ENCODE assay signal across 7 mouse cellular contexts in genomic region chr17:27027460-27028283, GRCm38 (mm10). TPM values are rescaled to one million over a fixed set of nuclear protein-coding genes. Genes with fewer than 3 reads are reported as not detected.
DNase-seq lines count a peak whose midpoint lies in the region; ATAC-seq and TF ChIP-seq lines count a peak whose summit lies in the region.

No protein-coding gene starts in this region.

- H3K9ac ChIP-seq in intestine, postnatal 0 days (ENCODE audit: low read depth, low read length) = peak overlapping the region; percentile 85
- peak overlapping the region; percentile 98 for H3K9ac ChIP-seq in lung, embryonic 14.5 days

- peak; percentile 59 for ATAC-seq in granulocyte monocyte progenitor cell, adult 5-6 weeks (replicated peaks; ENCODE audit: poor library complexity, severe bottlenecking)
- ATAC-seq in intestine, postnatal 0 days = peak; percentile 75
- peak; percentile 26; the same call in 1 of the 2 replicates for ATAC-seq in lung, embryonic 14.5 days (ENCODE audit: insufficient read depth)

- no peak; the same call in 1 of the 2 replicates for TF ChIP-seq POLR2A in small intestine, adult 2 months (IDR thresholded peaks at IDR 0.05; ENCODE audit: low read depth, low read length)

- peak; percentile 66 for DNase-seq in right cerebral cortex, postnatal 14 days
- DNase-seq in right cerebral cortex, adult 2 months (ENCODE audit: low spot score in 2 of 2) = no peak
- peak; percentile 47 for DNase-seq in c-Kit-negative CD71-positive TER-119-positive erythroid progenitor cells, embryonic 14.5 days (ENCODE audit: low read depth, low spot score)
- DNase-seq in lung, embryonic 14.5 days = peak; percentile 62

- H3K9me3 ChIP-seq in intestine, postnatal 0 days (ENCODE audit: control insufficient read depth) = no peaks in the 10 kb centered on the region
- H3K9me3 ChIP-seq in lung, embryonic 14.5 days (ENCODE audit: low read depth, low read length) = no peaks in the 10 kb centered on the region

- no peaks in the 10 kb centered on the region for H3K4me1 ChIP-seq in intestine, postnatal 0 days (replicated peaks; ENCODE audit: control insufficient read depth, insufficient read depth, low read length)
- peaks cover 5% of the 10 kb centered on the region; the same call in 1 of the 2 replicates for H3K4me1 ChIP-seq in lung, embryonic 14.5 days (ENCODE audit: insufficient read depth)
- H3K4me1 ChIP-seq in small intestine, adult 2 months (ENCODE audit: control insufficient read depth, insufficient read depth, insufficient read length, low read length) = peaks cover 18% of the 10 kb centered on the region

- H3K27ac ChIP-seq in intestine, postnatal 0 days (ENCODE audit: low read depth, low read length) = peak overlapping the region; percentile 91
- H3K27ac ChIP-seq in lung, embryonic 14.5 days (ENCODE audit: low read depth) = peak overlapping the region; percentile 84
- H3K27ac ChIP-seq in small intestine, adult 2 months (ENCODE audit: insufficient read depth, low read depth, low read length) = peak overlapping the region; percentile 96

- H3K4me2 ChIP-seq in intestine, postnatal 0 days (replicated peaks; ENCODE audit: low read depth) = peak overlapping the region; percentile 90
- peak overlapping the region; percentile 93 for H3K4me2 ChIP-seq in lung, embryonic 14.5 days

- H3K4me3 ChIP-seq in intestine, postnatal 0 days (ENCODE audit: low read depth, low read length) = peak overlapping the region; percentile 81
- H3K4me3 ChIP-seq in lung, embryonic 14.5 days (ENCODE audit: low read depth, low read length) = peak overlapping the region; percentile 75
- H3K4me3 ChIP-seq in small intestine, adult 2 months (ENCODE audit: low read depth, low read length) = peak overlapping the region; percentile 83

- peaks cover 29% of the 10 kb centered on the region for H3K36me3 ChIP-seq in intestine, postnatal 0 days (ENCODE audit: control insufficient read depth, insufficient read depth)
- peaks cover 29% of the 10 kb centered on the region for H3K36me3 ChIP-seq in lung, embryonic 14.5 days (ENCODE audit: insufficient read depth)
- H3K36me3 ChIP-seq in small intestine, adult 2 months (ENCODE audit: control insufficient read depth, insufficient read depth, low read length) = peaks cover 32% of the 10 kb centered on the region

- H3K27me3 ChIP-seq in intestine, postnatal 0 days (replicated peaks; ENCODE audit: control insufficient read depth, insufficient read depth, low read length) = no peaks in the 10 kb centered on the region
- no peaks in the 10 kb centered on the region for H3K27me3 ChIP-seq in lung, embryonic 14.5 days (ENCODE audit: insufficient read depth, low read length)
- H3K27me3 ChIP-seq in small intestine, adult 2 months (ENCODE audit: control insufficient read depth, insufficient read depth, low read length) = no peaks in the 10 kb centered on the region

- TF ChIP-seq CTCF in intestine, postnatal 0 days (IDR thresholded peaks at IDR 0.05; ENCODE audit: low read depth) = no peak; the same call in 1 of the 2 replicates
- no peak for TF ChIP-seq CTCF in lung, embryonic 14.5 days (IDR thresholded peaks at IDR 0.05; ENCODE audit: low read depth)
- no peak for TF ChIP-seq CTCF in small intestine, adult 2 months (IDR thresholded peaks at IDR 0.05; ENCODE audit: extremely low read depth, insufficient read length, insufficient replicate concordance, low read depth, low read length)

- 7% methylated on average over 12 of the region's 12 CpGs for WGBS in intestine, postnatal 0 days
- WGBS in lung, embryonic 14.5 days = 26% methylated on average over 12 of the region's 12 CpGs
- WGBS in small intestine, adult 2 months = 2% methylated on average over 12 of the region's 12 CpGs

RNA-seq across cellular contexts. Expression of gene Bak1, which starts 1.1 kb away (rescaled TPM):
- 137 and 143 TPM in 2 replicates for total RNA-seq in granulocyte monocyte progenitor cell, adult 5-6 weeks (2014; fragmentation: Nextera tagmentation)
- total RNA-seq in granulocyte monocyte progenitor cell, adult 5-6 weeks (2017) = 55.9 and 59.2 TPM in 2 replicates
- polyA plus RNA-seq in intestine, postnatal 0 days (2015; fragmentation: Nextera tagmentation; extraction: Ambion mirVana) = 18.1 and 18.2 TPM in 2 replicates
- 12.0 and 13.8 TPM in 2 replicates for polyA plus RNA-seq in lung, embryonic 14.5 days (2014; fragmentation: Nextera tagmentation; extraction: Ambion mirVana)
- polyA plus RNA-seq in small intestine, adult 2 months (2012; rRNA removed) = 113 and 265 TPM in 2 replicates

RNA-seq across cellular contexts. Expression of gene Itpr3, which starts 29.4 kb away (rescaled TPM):
- total RNA-seq in granulocyte monocyte progenitor cell, adult 5-6 weeks (2014; fragmentation: Nextera tagmentation) = 4.0 and 8.5 TPM in 2 replicates
- total RNA-seq in granulocyte monocyte progenitor cell, adult 5-6 weeks (2017) = 6.1 and 6.5 TPM in 2 replicates
- polyA plus RNA-seq in intestine, postnatal 0 days (2015; fragmentation: Nextera tagmentation; extraction: Ambion mirVana) = 6.1 and 7.2 TPM in 2 replicates
- polyA plus RNA-seq in lung, embryonic 14.5 days (2014; fragmentation: Nextera tagmentation; extraction: Ambion mirVana) = 5.1 and 5.8 TPM in 2 replicates
- polyA plus RNA-seq in small intestine, adult 2 months (2012; rRNA removed) = 46.1 and 66.7 TPM in 2 replicates

RNA-seq across cellular contexts. Expression of gene Zbtb9, which starts 54.7 kb away (rescaled TPM):
- total RNA-seq in granulocyte monocyte progenitor cell, adult 5-6 weeks (2014; fragmentation: Nextera tagmentation) = 9.4 and 14.4 TPM in 2 replicates
- 14.3 and 17.7 TPM in 2 replicates for total RNA-seq in granulocyte monocyte progenitor cell, adult 5-6 weeks (2017)
- 6.5 and 6.7 TPM in 2 replicates for polyA plus RNA-seq in intestine, postnatal 0 days (2015; fragmentation: Nextera tagmentation; extraction: Ambion mirVana)
- 13.3 TPM in 2 replicates for polyA plus RNA-seq in lung, embryonic 14.5 days (2014; fragmentation: Nextera tagmentation; extraction: Ambion mirVana)
- polyA plus RNA-seq in small intestine, adult 2 months (2012; rRNA removed) = 4.7 and 9.1 TPM in 2 replicates

Comparison
In these comparisons a context has a peak if more than half of its experiments do, and no peak if none do; other contexts are left out.
1. DNase-seq: peak in right cerebral cortex, postnatal 14 days (single experiment), c-Kit-negative CD71-positive TER-119-positive erythroid progenitor cells, embryonic 14.5 days (single experiment) and lung, embryonic 14.5 days (single experiment); none in right cerebral cortex, adult 2 months (0 of 2).
2. Peak in every context shown above with its lines, with median percentiles within 50 percentile points of each other: ATAC-seq, H3K27ac ChIP-seq and H3K4me3 ChIP-seq.